Mouse (Mus musculus) spleen, postnatal 0 days (tissue): ENCODE data around the gene Tmem211. TPM values are rescaled to one million over a fixed set of nuclear protein-coding genes. Genes with fewer than 3 reads are reported as not detected.

Source experiments
- polyA plus RNA-seq: library from polyadenylated mRNA; unstranded; fragments of >200 nt; fragmentation: Nextera tagmentation; extraction: Ambion mirVana; gene quantifications from 2 replicates; pipeline ENCODE4 v1.2.1, GENCODE M21; 2015

The Tmem211 gene
- polyA plus RNA-seq: not detected in 2 replicates

GRCm38 (mm10) chr5:113226632-113227102 is at the start of gene Tmem211:
Gene Tmem211 (plus strand): TSS chr5:113226909.

DNA sequence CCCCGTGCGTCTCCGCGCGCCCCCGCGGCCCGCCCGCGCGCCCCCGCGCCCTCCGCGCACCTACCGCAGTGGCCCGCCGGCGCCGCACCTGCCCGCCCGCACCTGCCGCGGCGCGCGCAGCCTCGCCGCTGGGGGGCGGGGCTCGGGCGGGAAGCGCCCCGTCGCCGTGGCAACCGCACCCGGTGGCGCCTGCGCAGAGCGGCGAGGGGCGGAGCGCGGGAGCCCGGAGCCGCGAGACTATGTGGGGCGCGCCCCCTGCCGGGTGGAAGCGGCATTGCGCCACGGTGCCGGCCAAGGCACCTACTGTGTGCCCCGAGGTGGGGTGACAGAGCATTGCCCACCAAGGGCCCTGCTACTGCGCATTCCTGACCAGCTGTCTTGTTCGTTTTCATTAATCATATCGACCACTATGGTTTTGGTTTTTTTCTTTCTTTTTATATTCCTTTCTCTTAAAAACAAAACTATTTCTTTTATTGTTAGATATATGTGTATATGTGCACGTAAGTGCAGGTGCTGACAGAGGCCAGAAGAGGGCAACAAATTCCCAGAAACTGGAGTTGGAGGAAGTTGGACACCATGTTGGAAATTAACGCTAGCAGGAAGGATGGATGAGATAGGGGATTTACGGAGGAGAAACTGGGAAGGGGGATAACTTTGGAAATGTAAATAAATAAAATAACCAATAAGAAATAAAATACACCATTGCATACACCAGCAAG is 5.4 kb upstream of the Tmem211 start, which contains the start of gene 2900026A02Rik:
2900026A02Rik (minus strand) TSS at position 90 of the 719 bp plus-strand sequence.

Other genes starting within 250 kb of the Tmem211 start
- gene Grk3, start 211.1 kb upstream of the Tmem211 start, polyA plus RNA-seq: 6.4 and 7.9 TPM in 2 replicates
- not detected in 2 replicates for gene Crybb2, start 156.8 kb upstream of the Tmem211 start, polyA plus RNA-seq
- 0.61 and 0.82 TPM in 2 replicates for gene Crybb3, start 145.3 kb upstream of the Tmem211 start, polyA plus RNA-seq
- gene 2900026A02Rik, start 5.7 kb upstream of the Tmem211 start, polyA plus RNA-seq: 1.9 and 2.4 TPM in 2 replicates
- gene Sgsm1, start 83.9 kb downstream of the Tmem211 start, polyA plus RNA-seq: 0.25 and 0.30 TPM in 2 replicates
- gene Aym1, start 130.4 kb downstream of the Tmem211 start, polyA plus RNA-seq: not detected in 2 replicates